Mouse (Mus musculus) limb, embryonic 14.5 days (tissue): Measurements from ENCODE around the gene Akap2. TPM values are rescaled to one million over a fixed set of nuclear protein-coding genes. Genes with fewer than 3 reads are reported as not detected.

Experiments
- ATAC-seq: fragments of 200-750 bp; cut with Nextera tagmentation; 2 replicates; pipeline ENCODE4 v1.8.0; 2017; ENCODE audit warnings: low read depth, moderate number of reproducible peaks, moderate TSS enrichment; ENCODE audit not compliant: low FRiP score
- DNase-seq: peaks from one replicate; pipeline ENCODE4 v3.0.0-alpha.2; 2015; ENCODE audit warnings: low spot score
- H3K27ac ChIP-seq: fragments of 300-500 bp; sonication (generic); replicated peaks from 2 replicates; pipeline ENCODE4 v1.5.1; 2014; ENCODE audit warnings: low read depth, mild to moderate bottlenecking, low read length, moderate library complexity, mixed read lengths
- H3K27me3 ChIP-seq: fragments of 300-500 bp; sonication (generic); 2 replicates; pipeline ENCODE4 v1.6.1; 2014; ENCODE audit warnings: low read length, mixed read lengths; ENCODE audit not compliant: control insufficient read depth, insufficient read depth
- H3K36me3 ChIP-seq: fragments of 300-500 bp; sonication (generic); 2 replicates; pipeline ENCODE4 v1.6.1; 2014; ENCODE audit warnings: mild to moderate bottlenecking, low read length, moderate library complexity, mixed read lengths; ENCODE audit not compliant: control insufficient read depth, insufficient read depth
- H3K4me1 ChIP-seq: fragments of 300-500 bp; sonication (generic); 2 replicates; pipeline ENCODE4 v1.6.1; 2014; ENCODE audit warnings: antibody characterized with exemption, low read length, mixed read lengths; ENCODE audit not compliant: control insufficient read depth, insufficient read depth
- H3K4me2 ChIP-seq: fragments of 300-500 bp; sonication (generic); replicated peaks from 2 replicates; pipeline ENCODE4 v1.6.1; 2014; ENCODE audit warnings: low read depth, mild to moderate bottlenecking, low read length, moderate library complexity; ENCODE audit not compliant: severe bottlenecking
- H3K4me3 ChIP-seq: fragments of 300-500 bp; sonication (generic); replicated peaks from 2 replicates; pipeline ENCODE4 v1.5.1; 2014; ENCODE audit warnings: low read length
- H3K9ac ChIP-seq: fragments of 300-500 bp; sonication (generic); 2 replicates; pipeline ENCODE4 v1.6.1; 2014; ENCODE audit warnings: mild to moderate bottlenecking, low read depth, low read length, moderate library complexity; ENCODE audit not compliant: severe bottlenecking
- H3K9me3 ChIP-seq: fragments of 300-500 bp; sonication (generic); 2 replicates; pipeline ENCODE4 v1.6.1; 2016; ENCODE audit warnings: low read length; ENCODE audit not compliant: control insufficient read depth
- POLR2A ChIP-seq: fragments of 200-500 bp; IDR thresholded peaks from 2 replicates; pipeline ENCODE4 v1.8.0; 2012; ENCODE audit warnings: inconsistent platforms, mild to moderate bottlenecking, moderate library complexity, borderline replicate concordance; ENCODE audit not compliant: insufficient read depth, insufficient read length; ENCODE audit errors: extremely low read depth
- WGBS: fragments of 180-500 bp; shearing (Covaris S2); extraction: QIAGEN DNeasy Blood & Tissue Kit; methylation state at CpG from one replicate; pipeline ENCODE4 v1.1.7; 2014; 5-methylcytosine and 5-hydroxymethylcytosine counted together
- polyA plus RNA-seq, 2 experiments: library from polyadenylated mRNA; depleted of rRNA in 1 of 2; stranded (reverse) in 1 of 2; unstranded in 1 of 2; fragments of >200 nt; fragmentation: Nextera tagmentation in 1 of 2; extraction: Ambion mirVana in 1 of 2; gene quantifications; 2 replicates each; pipeline versions ENCODE4 v1.2.1 to v1.2.3; 2012 to 2014

The Akap2 gene
- polyA plus RNA-seq, 2 experiments, result 23.6 to 27.6 TPM

GRCm38 (mm10) chr4:57730047-57730446, 12.6 kb downstream of the Akap2 start:
- DNase-seq (no peak), ATAC-seq (no peak)
- H3K27me3 ChIP-seq, result no peaks in the 10 kb centered on the region
- no peak overlapping the region for H3K9ac ChIP-seq
- H3K27ac ChIP-seq, result no peak overlapping the region
- H3K4me2 ChIP-seq, result no peak overlapping the region
- H3K9me3 ChIP-seq, result no peaks in the 10 kb centered on the region
- WGBS, result 88% methylated on average over 6 of the region's 6 CpGs
- TF ChIP-seq POLR2A, result no peak
- no peak overlapping the region for H3K4me3 ChIP-seq
- peaks cover 3% of the 10 kb centered on the region; the same call in 1 of the 2 replicates for H3K36me3 ChIP-seq
- no peaks in the 10 kb centered on the region for H3K4me1 ChIP-seq

- H3K4me1 ChIP-seq, result no peaks in the 10 kb centered on the region
- H3K4me2 ChIP-seq, result no peak overlapping the region
- ATAC-seq (no peak), DNase-seq (no peak)
- H3K4me3 ChIP-seq, result no peak overlapping the region
- no peak overlapping the region for H3K9ac ChIP-seq
- no peaks in the 10 kb centered on the region for H3K9me3 ChIP-seq
- no peaks in the 10 kb centered on the region for H3K27me3 ChIP-seq
- WGBS, result 84% methylated on average over 11 of the region's 11 CpGs
- H3K27ac ChIP-seq, result no peak overlapping the region
- no peak for TF ChIP-seq POLR2A
- peaks cover 3% of the 10 kb centered on the region; the same call in 1 of the 2 replicates for H3K36me3 ChIP-seq
Observed at GRCm38 (mm10) chr4:57730801-57731598, 13.5 kb downstream of the Akap2 start.

DNA sequence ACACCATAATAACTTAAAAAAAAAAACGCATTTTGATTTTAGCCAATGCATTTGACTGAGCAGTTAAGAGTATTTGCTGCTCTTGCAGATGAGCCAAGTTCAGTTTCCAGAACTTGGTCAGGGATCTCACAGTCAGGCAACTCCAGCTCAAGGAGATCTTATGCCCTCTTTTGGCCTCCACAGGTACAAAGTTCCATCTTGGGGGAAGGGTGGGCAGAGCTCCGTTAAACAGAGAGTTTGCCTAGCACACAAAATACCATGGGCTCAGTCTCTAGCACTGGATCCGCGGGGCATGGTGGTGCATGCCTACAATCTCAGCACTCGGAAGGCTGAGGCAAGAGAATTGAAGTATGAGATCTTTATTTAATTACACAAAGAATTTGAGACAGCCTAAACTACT, 14.9 kb downstream of the Akap2 start:
- WGBS, result 81% methylated on average over 5 of the region's 5 CpGs
- H3K9me3 ChIP-seq, result no peaks in the 10 kb centered on the region

GRCm38 (mm10) chr4:57733445-57733844, 16.0 kb downstream of the Akap2 start:
- 70% methylated on average over 3 of the region's 3 CpGs for WGBS
- DNase-seq, result no peak
- H3K36me3 ChIP-seq, result peaks cover 3% of the 10 kb centered on the region; the same call in 1 of the 2 replicates

More for the DNA sequence above, 14.9 kb downstream of the Akap2 start:
- Histone ChIP-seq H3K4me3 (no peak overlapping the region), H3K9ac (no peak overlapping the region), H3K27ac (no peak overlapping the region), H3K4me1 (no peaks in the 10 kb centered on the region), H3K36me3 (peaks cover 3% of the 10 kb centered on the region; the same call in 1 of the 2 replicates), H3K27me3 (no peaks in the 10 kb centered on the region), H3K4me2 (no peak overlapping the region)
- no peak for ATAC-seq
- DNase-seq, result no peak
- no peak for TF ChIP-seq POLR2A

DNA sequence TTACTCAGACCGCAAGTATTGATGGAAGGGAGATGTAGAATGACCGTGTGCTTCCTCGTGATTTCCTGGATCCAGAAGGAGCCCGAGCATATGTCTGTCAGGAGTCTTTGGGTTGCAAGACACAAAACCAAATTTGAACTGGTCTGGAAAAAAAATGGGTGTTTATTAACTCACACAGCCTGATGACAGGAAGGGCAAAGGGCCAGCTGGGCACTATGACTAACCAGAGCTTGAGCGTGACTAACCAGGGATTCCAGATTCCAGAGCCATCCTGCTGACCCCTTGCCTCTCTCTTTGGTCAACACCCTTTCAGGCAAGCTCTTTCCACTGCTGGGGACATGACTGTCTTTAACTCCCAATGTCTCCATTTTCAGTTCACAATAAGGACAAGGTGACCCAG, 18.0 kb downstream of the Akap2 start:
- no peak for TF ChIP-seq POLR2A
- Histone ChIP-seq H3K4me1 (peaks cover 6% of the 10 kb centered on the region), H3K36me3 (peaks cover 3% of the 10 kb centered on the region; the same call in 1 of the 2 replicates), H3K27me3 (no peaks in the 10 kb centered on the region), H3K9ac (no peak overlapping the region), H3K4me2 (no peak overlapping the region), H3K27ac (no peak overlapping the region), H3K4me3 (no peak overlapping the region), H3K9me3 (no peaks in the 10 kb centered on the region)
- no peak for DNase-seq
- ATAC-seq, result no peak
- 78% methylated on average over 5 of the region's 5 CpGs for WGBS

More at GRCm38 (mm10) chr4:57733445-57733844, 16.0 kb downstream of the Akap2 start:
- H3K27ac ChIP-seq, result no peak overlapping the region
- no peak overlapping the region for H3K4me2 ChIP-seq
- H3K9me3 ChIP-seq, result no peaks in the 10 kb centered on the region
- H3K4me3 ChIP-seq, result no peak overlapping the region
- no peak for ATAC-seq
- no peak overlapping the region for H3K9ac ChIP-seq
- H3K4me1 ChIP-seq, result peaks cover 2% of the 10 kb centered on the region; the same call in 1 of the 2 replicates
- no peak for TF ChIP-seq POLR2A
- no peaks in the 10 kb centered on the region for H3K27me3 ChIP-seq
